Mouse (Mus musculus): ENCODE measurements at regions not wholly inside any gene's neighbourhood (a gene's known extent, or its start where the extent isn't known, plus 50 kb on each side); places are given as distances from the start of the nearest gene placed in this dataset.
"Not testable (repeated sequence)": the region's sequence is repeated elsewhere in the genome, so short reads cannot be mapped to it uniquely, and the experiment has no call there.

- DNase-seq (ENCODE audit: low spot score in 2 of 2) = peak in 1 of 2 experiments; percentile 3
Measured at GRCm38 (mm10) chr1:101901601-101902000, 2129.0 kb downstream of the Cntnap5b start.

DNA sequence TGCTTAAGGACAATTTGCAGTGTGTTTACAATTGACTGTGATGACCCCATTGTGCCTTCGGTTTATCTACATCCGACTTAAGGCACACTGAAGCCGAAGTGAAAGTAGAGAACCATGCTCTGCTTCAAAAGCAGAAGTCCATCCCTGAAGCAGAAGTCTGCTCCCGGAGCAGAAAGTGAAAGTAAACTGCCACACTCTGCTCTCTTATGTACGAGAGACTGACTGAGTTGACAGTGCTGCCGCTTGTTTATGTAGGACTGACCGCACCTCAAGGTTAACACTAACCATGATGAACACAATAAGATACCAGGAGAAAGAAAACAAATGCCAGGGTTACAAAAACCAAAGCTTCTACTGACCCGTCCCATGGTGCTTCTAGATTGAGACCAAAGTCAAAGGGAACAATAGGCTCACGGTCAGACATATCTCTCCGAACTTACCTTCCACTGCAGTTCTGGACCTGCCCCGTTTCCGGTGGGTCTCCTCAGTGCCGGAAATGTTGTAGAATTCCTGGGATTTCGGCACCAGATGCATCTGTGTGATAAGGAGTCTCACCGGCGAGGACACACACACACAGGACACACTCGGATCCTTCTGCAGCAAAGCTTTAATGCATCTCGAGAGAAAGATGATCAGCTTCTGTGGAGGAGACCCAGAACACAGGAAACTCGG lies 2129.7 kb downstream of the Cntnap5b start:
- DNase-seq (ENCODE audit: low spot score in 2 of 2) = peak in 1 of 2 experiments; percentile 3

- DNase-seq (ENCODE audit: low spot score in 2 of 2) = not testable (repeated sequence)
Measured at GRCm38 (mm10) chr1:101902826-101903210, 2130.3 kb downstream of the Cntnap5b start.

GRCm38 (mm10) chr1:101916991-101917390 lies 2144.4 kb downstream of the Cntnap5b start:
- DNase-seq (ENCODE audit: low spot score in 2 of 2) = not testable (repeated sequence)

DNA sequence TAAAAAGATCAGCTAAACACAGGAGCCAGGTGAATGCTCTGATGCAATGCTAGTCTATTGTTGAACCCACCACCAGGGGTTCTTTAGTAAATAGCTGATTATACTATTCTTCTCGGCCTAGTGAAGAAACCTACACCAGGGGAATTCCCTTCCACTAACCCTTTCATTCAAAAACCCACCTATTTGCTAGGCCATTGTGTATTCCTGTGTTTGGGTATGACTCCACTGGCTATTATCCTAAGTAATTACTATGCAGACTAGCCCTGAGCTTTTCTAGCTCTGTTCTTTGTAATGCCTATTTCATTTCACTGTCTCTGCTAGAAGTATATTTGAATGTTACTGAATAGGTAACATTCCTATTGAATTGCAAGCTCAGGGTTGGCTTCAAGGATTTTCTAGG lies 2146.3 kb downstream of the Cntnap5b start:
- DNase-seq (ENCODE audit: low spot score in 2 of 2) = no peak

DNA sequence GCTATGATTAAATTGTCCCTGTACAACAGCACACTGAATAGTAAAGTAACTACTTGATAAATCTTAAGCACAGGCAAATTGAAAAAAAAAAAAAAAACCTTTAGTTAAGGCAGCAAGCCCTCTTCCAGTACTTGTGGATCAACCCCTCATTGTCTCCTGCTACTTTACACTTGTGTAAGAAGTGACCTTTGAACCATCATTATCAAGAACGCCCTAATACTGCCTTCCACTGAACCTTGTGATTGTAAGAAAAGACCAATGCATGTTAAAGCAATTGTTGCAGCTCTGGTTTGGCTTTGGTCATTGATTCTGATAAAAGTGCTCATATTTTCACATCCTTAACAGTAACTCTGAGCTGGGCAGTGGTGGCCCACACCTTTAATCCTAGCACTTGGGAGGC lies 2168.5 kb downstream of the Cntnap5b start:
- DNase-seq (ENCODE audit: low spot score in 2 of 2) = no peak

Data from thymus, postnatal 10 days (tissue).